ENCODE assay signal across 27 mouse cellular contexts in the genomic region with DNA sequence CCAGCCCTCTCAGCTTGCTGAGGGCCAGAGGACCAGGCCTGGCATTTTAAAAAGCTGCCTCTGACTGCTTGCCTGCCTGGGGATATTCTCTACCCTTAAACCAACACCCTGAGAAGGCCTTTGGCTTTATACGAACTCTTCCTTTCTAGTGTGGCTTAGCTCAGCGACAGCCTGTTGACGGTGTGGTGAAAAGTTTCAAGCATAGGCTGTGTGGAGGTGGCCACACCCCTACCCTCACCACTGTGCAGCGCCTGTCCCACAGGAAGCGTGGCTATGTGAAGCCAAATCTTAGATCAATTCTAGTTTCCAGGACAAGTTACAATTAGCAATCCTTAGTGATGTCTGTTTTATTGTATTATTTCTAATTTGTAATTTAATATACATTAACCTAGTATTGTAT. TPM values are rescaled to one million over a fixed set of nuclear protein-coding genes. Genes with fewer than 3 reads are reported as not detected.
DNase-seq lines count a peak whose midpoint lies in the region; TF ChIP-seq lines count a peak whose summit lies in the region.
"Had no signal": no experiment of that assay in that cellular context is flagged by ENCODE, and none has a peak within 500 bp of the region (broad histone marks: within the 10 kb centered on the region; RNA-seq: fewer than 3 reads in every experiment).

No protein-coding gene starts in this region.

- no peak for TF ChIP-seq CTCF in bone marrow, adult 2 months (IDR thresholded peaks at IDR 0.05; ENCODE audit: control insufficient read depth, insufficient read depth, low read length)

- no peak overlapping the region for H3K4me3 ChIP-seq in bone marrow, adult 2 months (replicated peaks; ENCODE audit: control insufficient read depth, low read depth, low read length)
- H3K4me3 ChIP-seq in embryonic facial prominence, embryonic 10.5 days: no peak overlapping the region
- H3K4me3 ChIP-seq: embryonic facial prominence, embryonic 12.5 days; forebrain, embryonic 13.5 days; forebrain, embryonic 15.5 days had no signal

- peak overlapping the region; percentile 45; the same call in 1 of the 2 replicates for H3K27ac ChIP-seq in bone marrow, adult 2 months (ENCODE audit: control insufficient read depth, insufficient read depth, low read depth, low read length, poor library complexity)
- no peak overlapping the region for H3K27ac ChIP-seq in embryonic facial prominence, embryonic 10.5 days (replicated peaks)
- H3K27ac ChIP-seq: embryonic facial prominence, embryonic 12.5 days; forebrain, embryonic 13.5 days; forebrain, embryonic 15.5 days had no signal

- H3K36me3 ChIP-seq in splenic B cell, adult 2 months (ENCODE audit: control insufficient read depth, insufficient read depth, low read length, poor library complexity, severe bottlenecking): no peaks in the 10 kb centered on the region
- no peaks in the 10 kb centered on the region for H3K36me3 ChIP-seq in embryonic facial prominence, embryonic 10.5 days (replicated peaks)
- H3K36me3 ChIP-seq: embryonic facial prominence, embryonic 12.5 days; forebrain, embryonic 15.5 days; G1E had no signal

- DNase-seq in spleen, adult 18-20 months: peak; percentile 10 to 22
- no peak for DNase-seq in spleen, postnatal 4 days (ENCODE audit: low spot score in 2 of 2)
- DNase-seq in spleen, postnatal 36 days (ENCODE audit: low spot score in 2 of 2): peak; percentile 47 to 48
- DNase-seq in spleen, adult 12 weeks (ENCODE audit: low spot score): no peak
- peak; percentile 75 for DNase-seq in splenic B cell, adult 2 months (ENCODE audit: low read depth, low spot score)
- no peak for DNase-seq in layer of hippocampus, adult 8-10 months (ENCODE audit: low spot score in 2 of 2)
- DNase-seq in embryonic facial prominence, embryonic 10.5 days (ENCODE audit: low spot score): no peak
- DNase-seq: adrenal gland, adult 8-10 months; adrenal gland, postnatal 14 days; adrenal gland, postnatal 36 days; cerebellum, adult 11 months; cerebellum, adult 18-20 months; cerebellum, adult 8-10 months; cerebellum, adult 9-11 months; cerebellum, postnatal 14 days; cerebellum, postnatal 36 days; embryo, embryonic 11 days had no signal

- H3K4me1 ChIP-seq in bone marrow, adult 2 months (ENCODE audit: control insufficient read depth, insufficient read depth, low read length): peaks cover 3% of the 10 kb centered on the region; the same call in 1 of the 2 replicates
- H3K4me1 ChIP-seq in embryonic facial prominence, embryonic 10.5 days: 0 out of 2 replicates have a peak, but pooled peaks cover 2% of the 10 kb centered on the region
- H3K4me1 ChIP-seq: embryonic facial prominence, embryonic 12.5 days had no signal

- no peaks in the 10 kb centered on the region for H3K27me3 ChIP-seq in splenic B cell, adult 2 months (ENCODE audit: control insufficient read depth, insufficient read depth, low read length, poor library complexity, severe bottlenecking)
- H3K27me3 ChIP-seq in embryonic facial prominence, embryonic 10.5 days (replicated peaks; ENCODE audit: low read depth, poor library complexity, severe bottlenecking): peaks cover 14% of the 10 kb centered on the region
- H3K27me3 ChIP-seq: embryonic facial prominence, embryonic 12.5 days; forebrain, embryonic 13.5 days; forebrain, embryonic 15.5 days had no signal

- no peaks in the 10 kb centered on the region for H3K9me3 ChIP-seq in embryonic facial prominence, embryonic 10.5 days
- H3K9me3 ChIP-seq: embryonic facial prominence, embryonic 12.5 days; forebrain, embryonic 13.5 days; forebrain, embryonic 15.5 days had no signal

- WGBS in bone marrow, adult 2 months: 19% methylated on average over 5 of the region's 5 CpGs
- WGBS in embryonic facial prominence, embryonic 10.5 days: 68% methylated on average over 5 of the region's 5 CpGs

- no peak for TF ChIP-seq POLR2A in bone marrow, adult 2 months (IDR thresholded peaks at IDR 0.05; ENCODE audit: borderline replicate concordance, control insufficient read depth, low read depth, low read length)

RNA-seq across cellular contexts. Expression of gene Dmrt1, which starts 44.9 kb away (rescaled TPM):
- polyA plus RNA-seq in bone marrow, adult 2 months (2011; ENCODE audit: insufficient read depth, insufficient read length, low replicate concordance, missing spikeins): not detected in 2 replicates
- not detected for total RNA-seq in layer of hippocampus, adult 8-10 months (2022)
- polyA plus RNA-seq in embryonic facial prominence, embryonic 10.5 days (2016; fragmentation: Nextera tagmentation; extraction: Ambion mirVana): 0.20 and 0.23 TPM in 2 replicates
- total RNA-seq: adrenal gland, adult 18-20 months; adrenal gland, adult 8-10 months; adrenal gland, postnatal 14 days; adrenal gland, postnatal 36 days; common myeloid progenitor, adult 5-6 weeks; G1E had no signal
- polyA plus RNA-seq: activated CD4-positive, CD25-positive, alpha-beta regulatory T cell, adult 4 months; C2C12; G1E; Patski had no signal

RNA-seq across cellular contexts. Expression of gene Dmrt3, which starts 59.8 kb away (rescaled TPM):
- not detected in 2 replicates for polyA plus RNA-seq in bone marrow, adult 2 months (2011; ENCODE audit: insufficient read depth, insufficient read length, low replicate concordance, missing spikeins)
- under 1 TPM; 0.31 to 0.57 (median 0.38) TPM for total RNA-seq in layer of hippocampus, adult 8-10 months (2022)
- 1.7 and 2.1 TPM in 2 replicates for polyA plus RNA-seq in embryonic facial prominence, embryonic 10.5 days (2016; fragmentation: Nextera tagmentation; extraction: Ambion mirVana)
- total RNA-seq: adrenal gland, adult 18-20 months; adrenal gland, adult 8-10 months; adrenal gland, postnatal 14 days; adrenal gland, postnatal 36 days; common myeloid progenitor, adult 5-6 weeks had no signal
- polyA plus RNA-seq: activated CD4-positive, CD25-positive, alpha-beta regulatory T cell, adult 4 months; G1E; Patski had no signal

Comparison
In these comparisons a context has a peak if more than half of its experiments do, and no peak if none do; other contexts are left out.
1. DNase-seq: peak in spleen, adult 18-20 months (2 of 2), spleen, postnatal 36 days (2 of 2) and splenic B cell, adult 2 months (single experiment); none in spleen, postnatal 4 days (0 of 2), spleen, adult 12 weeks (single experiment), layer of hippocampus, adult 8-10 months (0 of 2) and embryonic facial prominence, embryonic 10.5 days (single experiment).